Mouse (Mus musculus) heart, postnatal 0 days (tissue): ENCODE measurements around the gene Plxna2. TPM values are rescaled to one million over a fixed set of nuclear protein-coding genes. Genes with fewer than 3 reads are reported as not detected.

ENCODE experiments used
- ATAC-seq: fragments of 200-750 bp; cut with Nextera tagmentation; 2 replicates; pipeline ENCODE4 v1.8.0; 2017; ENCODE audit warnings: low read depth, moderate number of reproducible peaks, moderate library complexity; ENCODE audit not compliant: insufficient read depth
- DNase-seq: peaks from one replicate; pipeline ENCODE4 v3.0.0-alpha.2; 2016; ENCODE audit warnings: low spot score
- H3K27ac ChIP-seq: fragments of 300-500 bp; sonication (generic); 2 replicates; pipeline ENCODE4 v1.5.1; 2014; ENCODE audit warnings: low read depth, mild to moderate bottlenecking
- H3K27me3 ChIP-seq: fragments of 300-500 bp; sonication (generic); 2 replicates; pipeline ENCODE4 v1.6.1; 2014; ENCODE audit warnings: low read length, mixed read lengths; ENCODE audit not compliant: control insufficient read depth, insufficient read depth
- H3K36me3 ChIP-seq: fragments of 300-500 bp; sonication (generic); replicated peaks from 2 replicates; pipeline ENCODE4 v1.6.1; 2014; ENCODE audit warnings: low read length, mixed read lengths; ENCODE audit not compliant: control insufficient read depth, insufficient read depth
- H3K4me1 ChIP-seq: fragments of 300-500 bp; sonication (generic); 2 replicates; pipeline ENCODE4 v1.6.1; 2014; ENCODE audit warnings: antibody characterized with exemption; ENCODE audit not compliant: control insufficient read depth, insufficient read depth
- H3K4me2 ChIP-seq: fragments of 300-500 bp; sonication (generic); 2 replicates; pipeline ENCODE4 v1.6.1; 2014; ENCODE audit warnings: low read depth, mild to moderate bottlenecking, low read length, moderate library complexity
- H3K4me3 ChIP-seq: fragments of 300-500 bp; sonication (generic); 2 replicates; pipeline ENCODE4 v1.5.1; 2014; ENCODE audit warnings: low read depth, low read length
- H3K9ac ChIP-seq: fragments of 300-500 bp; sonication (generic); replicated peaks from 2 replicates; pipeline ENCODE4 v1.6.1; 2014; ENCODE audit warnings: low read depth, low read length, mixed read lengths
- H3K9me3 ChIP-seq: fragments of 300-500 bp; sonication (generic); replicated peaks from 2 replicates; pipeline ENCODE4 v1.6.1; 2016; ENCODE audit warnings: low read length; ENCODE audit not compliant: control insufficient read depth
- CTCF ChIP-seq: IDR thresholded peaks from 2 replicates; pipeline ENCODE4 v1.5.1; 2016; ENCODE audit warnings: antibody characterized with exemption, control low read depth, low read depth
- EP300 ChIP-seq: IDR thresholded peaks from 2 replicates; pipeline ENCODE4 v1.6.1; 2016; ENCODE audit warnings: antibody characterized with exemption, low read depth
- WGBS: fragments of 180-500 bp; shearing (Covaris S2); extraction: QIAGEN DNeasy Blood & Tissue Kit; methylation state at CpG from one replicate; pipeline ENCODE4 v1.1.7; 2014; 5-methylcytosine and 5-hydroxymethylcytosine counted together
- polyA plus RNA-seq: library from polyadenylated mRNA; unstranded; fragments of >200 nt; fragmentation: Nextera tagmentation; extraction: Ambion mirVana; gene quantifications from 2 replicates; pipeline ENCODE4 v1.2.1, GENCODE M21; 2015
- total RNA-seq: library from RNA; depleted of rRNA; stranded (reverse); fragments of >200 nt; gene quantifications from 2 replicates; pipeline ENCODE4 v1.2.3, GENCODE M21; 2014; ENCODE audit warnings: low replicate concordance

Plxna2 gene
- total and polyA plus RNA-seq, 2 experiments from 2014 or later, result 4.0 to 14.4 TPM

GRCm38 (mm10) chr1:194697439-194697838, 79.4 kb downstream of the Plxna2 start:
- Histone ChIP-seq H3K9me3 (no peaks in the 10 kb centered on the region), H3K27me3 (no peaks in the 10 kb centered on the region), H3K36me3 (no peaks in the 10 kb centered on the region), H3K9ac (no peak overlapping the region), H3K4me1 (peaks cover 53% of the 10 kb centered on the region), H3K4me2 (no peak overlapping the region), H3K27ac (0 out of 2 replicates have a peak overlapping the region, but pooled peaks have one; percentile 16), H3K4me3 (no peak overlapping the region)
- TF ChIP-seq CTCF, result no peak
- TF ChIP-seq EP300, result no peak
- DNase-seq, result no peak
- 38% methylated on average over 2 of the region's 2 CpGs for WGBS
- ATAC-seq, result no peak

DNA sequence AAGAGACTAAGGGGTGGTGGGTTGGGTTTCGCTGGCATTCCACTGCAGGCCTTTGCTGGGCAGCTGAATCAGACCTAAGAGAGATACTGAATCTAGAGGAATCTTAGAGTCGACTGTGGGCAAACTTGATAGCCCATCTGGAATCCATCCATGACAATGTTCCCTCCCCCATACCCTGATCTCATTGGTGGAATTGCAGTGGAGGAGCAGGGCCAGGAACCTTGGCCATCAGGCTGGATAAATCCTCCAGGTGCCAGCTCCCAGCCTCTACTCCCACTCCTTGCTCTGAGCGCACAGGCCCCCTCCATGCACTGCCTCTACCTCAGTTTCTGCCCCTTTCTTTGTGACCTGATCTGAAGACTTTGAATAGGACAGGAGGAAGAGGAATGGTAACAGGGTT, 81.3 kb downstream of the Plxna2 start:
- WGBS, result 66% methylated on average over 3 of the region's 3 CpGs

GRCm38 (mm10) chr1:194703235-194703634, 85.2 kb downstream of the Plxna2 start:
- H3K9me3 ChIP-seq, result no peaks in the 10 kb centered on the region
- TF ChIP-seq CTCF, result no peak
- no peak for TF ChIP-seq EP300
- DNase-seq (no peak), ATAC-seq (no peak)
- H3K9ac ChIP-seq, result no peak overlapping the region
- H3K36me3 ChIP-seq, result no peaks in the 10 kb centered on the region
- no peak overlapping the region for H3K4me2 ChIP-seq
- no peak overlapping the region for H3K4me3 ChIP-seq
- no peak overlapping the region for H3K27ac ChIP-seq
- 63% methylated on average over 2 of the region's 2 CpGs for WGBS
- H3K27me3 ChIP-seq, result no peaks in the 10 kb centered on the region
- peaks cover 7% of the 10 kb centered on the region; the same call in 1 of the 2 replicates for H3K4me1 ChIP-seq

More for the DNA sequence above, 81.3 kb downstream of the Plxna2 start:
- H3K4me3 ChIP-seq, result no peak overlapping the region
- peaks cover 40% of the 10 kb centered on the region for H3K4me1 ChIP-seq
- TF ChIP-seq CTCF (no peak), EP300 (no peak)
- no peak overlapping the region for H3K4me2 ChIP-seq
- H3K36me3 ChIP-seq, result no peaks in the 10 kb centered on the region
- DNase-seq (no peak), ATAC-seq (no peak)
- no peaks in the 10 kb centered on the region for H3K27me3 ChIP-seq
- H3K9ac ChIP-seq, result no peak overlapping the region
- H3K27ac ChIP-seq, result no peak overlapping the region
- H3K9me3 ChIP-seq, result no peaks in the 10 kb centered on the region

DNA sequence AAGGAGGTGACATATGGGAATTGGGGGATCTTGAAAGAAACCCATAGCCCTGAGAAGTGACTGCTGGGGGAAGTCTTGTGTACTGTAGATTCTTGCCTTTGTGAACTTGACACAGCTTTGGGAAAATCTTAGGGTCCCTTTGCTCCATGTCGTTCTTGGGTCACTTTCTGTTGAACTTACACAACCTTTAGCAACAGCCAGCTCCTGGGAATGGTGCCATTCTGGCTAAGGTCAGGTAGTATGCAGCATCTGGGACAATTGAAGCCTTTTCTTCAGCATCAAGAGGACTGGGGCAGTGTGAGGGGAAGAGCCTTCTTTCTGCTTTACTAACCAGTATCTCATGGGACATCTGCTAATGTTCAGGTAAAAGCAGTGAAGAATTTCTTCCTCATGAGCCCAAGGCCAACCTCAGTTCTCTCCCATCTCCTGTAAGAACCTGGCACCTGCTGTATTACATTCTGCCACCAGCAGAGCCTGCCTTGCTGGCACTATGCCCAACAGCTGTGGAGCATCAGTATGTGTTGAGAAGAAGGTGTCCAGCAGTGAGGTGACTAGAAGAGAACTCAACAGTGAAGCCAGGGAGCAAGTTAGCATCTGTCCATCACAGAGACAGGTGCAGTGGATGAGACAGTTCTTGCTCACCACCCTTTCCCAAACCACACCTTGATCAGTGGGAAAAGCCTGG, 86.3 kb downstream of the Plxna2 start:
- Histone ChIP-seq H3K36me3 (no peaks in the 10 kb centered on the region), H3K4me2 (no peak overlapping the region), H3K27ac (no peak overlapping the region), H3K9me3 (no peaks in the 10 kb centered on the region), H3K4me3 (no peak overlapping the region), H3K27me3 (no peaks in the 10 kb centered on the region), H3K9ac (no peak overlapping the region), H3K4me1 (peaks cover 3% of the 10 kb centered on the region; the same call in 1 of the 2 replicates)
- WGBS, result 81% methylated on average over 1 of the region's 1 CpGs
- ATAC-seq, result no peak
- TF ChIP-seq EP300 (no peak), CTCF (no peak)
- no peak for DNase-seq

DNA sequence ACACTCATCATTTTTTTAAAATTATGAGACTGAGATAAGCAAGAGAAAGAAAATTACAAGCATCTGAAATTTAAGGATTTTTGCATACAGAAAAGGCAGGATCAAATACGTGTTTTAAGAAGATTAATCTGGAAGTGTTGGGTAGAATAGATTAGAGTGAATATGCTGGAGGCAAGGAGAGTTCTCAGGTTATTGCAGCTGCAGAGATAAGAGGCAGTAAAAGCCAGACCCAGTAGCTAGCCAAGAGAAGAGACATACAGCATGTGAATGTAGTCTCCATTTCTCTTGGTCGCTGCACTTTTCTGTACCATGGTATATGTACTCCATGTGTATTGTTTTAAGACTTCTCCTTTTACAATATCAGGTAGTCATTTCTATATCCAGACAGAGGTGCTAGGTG, 88.5 kb downstream of the Plxna2 start:
- ATAC-seq (no peak), DNase-seq (no peak)
- TF ChIP-seq EP300, result no peak
- TF ChIP-seq CTCF, result no peak
- H3K9ac ChIP-seq, result no peak overlapping the region
- 57% methylated on average over 2 of the region's 2 CpGs for WGBS
- H3K27ac ChIP-seq, result no peak overlapping the region
- no peak overlapping the region for H3K4me2 ChIP-seq
- H3K9me3 ChIP-seq, result no peaks in the 10 kb centered on the region
- no peak overlapping the region for H3K4me3 ChIP-seq
- 0 out of 2 replicates have a peak, but pooled peaks cover 3% of the 10 kb centered on the region for H3K36me3 ChIP-seq
- H3K4me1 ChIP-seq, result no peaks in the 10 kb centered on the region
- H3K27me3 ChIP-seq, result no peaks in the 10 kb centered on the region

DNA sequence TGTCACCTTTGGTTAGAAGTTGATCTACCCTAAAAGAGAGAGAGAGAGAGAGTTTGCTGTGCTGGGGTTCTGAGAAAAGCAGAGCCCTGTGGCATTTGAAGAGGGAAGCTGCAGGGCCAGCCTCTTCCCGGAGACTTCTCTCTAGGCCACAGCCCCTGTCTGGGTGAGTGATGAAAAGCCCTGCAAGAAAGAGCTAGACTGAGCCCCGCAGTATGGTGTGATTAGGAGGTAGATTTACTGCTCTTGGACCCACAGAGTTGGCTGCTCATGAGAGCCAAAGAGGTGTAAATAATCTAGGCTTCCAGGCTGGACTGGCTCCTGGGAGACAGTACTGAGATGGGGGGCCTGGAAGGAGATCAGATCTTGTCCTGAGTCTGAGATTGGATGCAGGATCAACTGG, 94.4 kb downstream of the Plxna2 start:
- Histone ChIP-seq H3K4me2 (no peak overlapping the region), H3K27me3 (no peaks in the 10 kb centered on the region), H3K4me1 (no peaks in the 10 kb centered on the region), H3K9ac (no peak overlapping the region), H3K36me3 (0 out of 2 replicates have a peak, but pooled peaks cover 3% of the 10 kb centered on the region), H3K4me3 (no peak overlapping the region), H3K27ac (no peak overlapping the region), H3K9me3 (no peaks in the 10 kb centered on the region)
- TF ChIP-seq CTCF (no peak), EP300 (no peak)
- no peak for ATAC-seq
- 37% methylated on average over 2 of the region's 2 CpGs for WGBS
- DNase-seq, result no peak
